Mouse (Mus musculus) heart, embryonic 15.5 days (tissue): Measurements from ENCODE around the gene Trim8. TPM values are rescaled to one million over a fixed set of nuclear protein-coding genes. Genes with fewer than 3 reads are reported as not detected.

ENCODE experiments used
- ATAC-seq: fragments of 200-750 bp; cut with Nextera tagmentation; replicated peaks from 2 replicates; pipeline ENCODE4 v1.8.0; 2017; ENCODE audit warnings: low read depth, moderate TSS enrichment; ENCODE audit not compliant: insufficient number of reproducible peaks, insufficient read depth, low FRiP score
- H3K27ac ChIP-seq: fragments of 300-500 bp; sonication (generic); 2 replicates; pipeline ENCODE4 v1.5.1; 2015; ENCODE audit warnings: mild to moderate bottlenecking, inconsistent platforms
- H3K27me3 ChIP-seq: fragments of 300-500 bp; sonication (generic); 2 replicates; pipeline ENCODE4 v1.6.1; 2015; ENCODE audit warnings: inconsistent platforms
- H3K36me3 ChIP-seq: fragments of 300-500 bp; sonication (generic); 2 replicates; pipeline ENCODE4 v1.6.1; 2015; ENCODE audit warnings: mild to moderate bottlenecking, inconsistent platforms
- H3K4me1 ChIP-seq: fragments of 300-500 bp; sonication (generic); replicated peaks from 2 replicates; pipeline ENCODE4 v1.6.1; 2015; ENCODE audit warnings: inconsistent platforms
- H3K4me2 ChIP-seq: fragments of 300-500 bp; sonication (generic); 2 replicates; pipeline ENCODE4 v1.6.1; 2015; ENCODE audit warnings: inconsistent platforms, mild to moderate bottlenecking, moderate library complexity
- H3K4me3 ChIP-seq: fragments of 300-500 bp; sonication (generic); 2 replicates; pipeline ENCODE4 v1.5.1; 2015; ENCODE audit warnings: mild to moderate bottlenecking, inconsistent platforms
- H3K9ac ChIP-seq: fragments of 300-500 bp; sonication (generic); 2 replicates; pipeline ENCODE4 v1.6.1; 2015; ENCODE audit warnings: mild to moderate bottlenecking, inconsistent platforms
- H3K9me3 ChIP-seq: fragments of 300-500 bp; sonication (generic); replicated peaks from 2 replicates; pipeline ENCODE4 v1.6.1; 2016; ENCODE audit warnings: inconsistent platforms
- WGBS: fragments of 180-500 bp; shearing (Covaris S2); methylation state at CpG from one replicate; pipeline ENCODE4 v1.1.7; 2015; ENCODE audit warnings: mixed read lengths; 5-methylcytosine and 5-hydroxymethylcytosine counted together
- polyA plus RNA-seq: library from polyadenylated mRNA; unstranded; fragments of >200 nt; fragmentation: Nextera tagmentation; extraction: Ambion mirVana; gene quantifications from 2 replicates; pipeline ENCODE4 v1.2.1, GENCODE M21; 2015

Gene Trim8
- polyA plus RNA-seq, 1 experiment from 2014 or later = 15.9 TPM

GRCm38 (mm10) chr19:46516667-46517528 lies 15.4 kb downstream of the Trim8 start:
- 64% methylated on average over 3 of the region's 3 CpGs for WGBS
- no peaks in the 10 kb centered on the region for H3K27me3 ChIP-seq
- no peaks in the 10 kb centered on the region for H3K9me3 ChIP-seq
- H3K9ac ChIP-seq = no peak overlapping the region
- H3K4me3 ChIP-seq = no peak overlapping the region
- H3K4me2 ChIP-seq = no peak overlapping the region
- H3K36me3 ChIP-seq = peaks cover 47% of the 10 kb centered on the region
- ATAC-seq = no peak
- peaks cover 35% of the 10 kb centered on the region for H3K4me1 ChIP-seq
- H3K27ac ChIP-seq = peak overlapping the region; percentile 61

DNA sequence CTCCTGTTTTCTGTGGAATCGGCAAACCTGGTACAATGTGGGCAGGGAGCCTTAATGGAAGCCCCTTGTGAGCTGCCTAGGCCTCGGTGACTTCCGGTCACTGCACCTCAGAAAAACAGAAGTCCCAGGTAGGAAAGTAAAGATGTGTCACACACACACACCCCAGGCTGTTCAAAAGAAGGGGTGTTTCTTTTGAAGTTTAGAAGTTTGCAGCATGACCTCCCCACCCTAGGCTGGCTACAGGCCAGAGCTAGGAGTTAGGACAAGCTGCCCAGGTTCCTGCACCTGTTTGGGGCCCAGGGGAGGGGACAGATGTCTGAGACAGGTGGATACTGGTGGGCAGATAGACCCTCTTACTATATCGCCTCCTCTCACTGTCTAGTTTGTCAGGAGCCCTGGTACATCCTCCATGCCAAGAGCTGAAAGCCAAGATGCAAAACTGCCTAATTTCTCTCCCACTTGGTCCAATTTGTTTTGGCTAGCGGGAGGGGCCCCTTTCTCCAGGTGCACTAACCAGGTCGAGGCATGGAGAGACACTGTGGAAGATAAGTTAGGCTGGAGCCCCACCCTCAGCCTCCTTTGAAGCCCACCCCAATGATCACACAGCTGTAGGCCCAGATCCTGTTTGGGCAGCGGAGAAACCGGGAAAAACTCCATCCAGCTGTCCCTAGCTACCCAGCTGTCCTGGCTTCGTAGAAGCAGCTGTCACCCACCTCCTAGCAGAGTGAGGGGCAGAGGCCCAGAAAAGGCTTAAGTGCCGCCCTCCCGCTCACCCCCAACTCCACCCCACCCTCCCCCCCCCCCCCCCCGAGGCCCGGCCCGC lies 16.2 kb downstream of the Trim8 start:
- Histone ChIP-seq H3K9me3 (no peaks in the 10 kb centered on the region), H3K9ac (peak overlapping the region; percentile 42), H3K4me2 (peak overlapping the region; percentile 64), H3K27ac (peak overlapping the region; percentile 61), H3K4me1 (peaks cover 43% of the 10 kb centered on the region), H3K27me3 (no peaks in the 10 kb centered on the region), H3K36me3 (peaks cover 40% of the 10 kb centered on the region), H3K4me3 (peak overlapping the region; percentile 24; the same call in 1 of the 2 replicates)
- no peak; the same call in 1 of the 2 replicates for ATAC-seq
- 37% methylated on average over 11 of the region's 14 CpGs for WGBS

GRCm38 (mm10) chr19:46518352-46518787 lies 16.9 kb downstream of the Trim8 start:
- H3K4me2 ChIP-seq = peak overlapping the region; percentile 64
- peaks cover 49% of the 10 kb centered on the region for H3K4me1 ChIP-seq
- WGBS = under 1% methylated on average over 13 of the region's 13 CpGs
- peak; percentile 54 for ATAC-seq
- H3K27me3 ChIP-seq = no peaks in the 10 kb centered on the region
- peaks cover 34% of the 10 kb centered on the region for H3K36me3 ChIP-seq
- H3K4me3 ChIP-seq = peak overlapping the region; percentile 24; the same call in 1 of the 2 replicates
- H3K9ac ChIP-seq = peak overlapping the region; percentile 42
- H3K27ac ChIP-seq = peak overlapping the region; percentile 61
- no peaks in the 10 kb centered on the region for H3K9me3 ChIP-seq

DNA sequence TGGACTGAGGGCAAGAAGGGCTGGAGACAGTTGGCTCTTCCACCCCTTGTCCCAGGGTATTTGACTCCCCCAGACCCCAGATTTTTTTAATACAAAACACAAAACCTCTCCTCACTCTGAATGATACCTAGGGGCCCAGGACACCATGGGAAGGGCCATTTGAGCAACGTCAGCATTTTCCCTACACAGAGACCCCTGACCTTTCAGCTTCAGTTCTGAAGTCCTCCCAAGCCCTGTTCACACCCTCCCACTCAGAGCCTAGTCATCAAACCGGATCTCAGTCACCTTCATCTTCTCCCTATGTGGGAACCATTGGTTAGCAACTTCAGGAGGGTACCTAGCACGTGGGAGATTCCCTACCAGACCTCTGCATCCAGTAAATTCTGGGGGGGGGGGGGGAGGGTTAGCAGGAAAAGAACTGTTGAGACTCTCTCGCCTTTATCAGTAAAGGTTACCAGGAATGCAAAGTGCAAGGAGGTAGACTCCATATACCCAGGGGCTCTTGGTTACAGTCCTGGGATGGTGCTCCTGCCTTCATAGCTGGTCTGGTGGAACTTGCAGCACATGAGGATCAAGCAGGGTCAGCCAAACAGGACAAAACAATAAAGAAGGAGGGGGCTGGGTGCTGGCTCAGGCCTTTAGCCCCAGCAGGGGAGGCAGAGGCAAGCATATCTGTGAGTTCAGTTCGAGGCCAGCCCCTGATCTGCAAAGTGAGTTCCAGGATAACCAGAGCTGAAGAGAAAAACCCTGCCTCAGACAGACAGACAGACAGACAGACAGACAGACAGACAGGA lies 17.5 kb downstream of the Trim8 start:
- Histone ChIP-seq H3K4me1 (peaks cover 56% of the 10 kb centered on the region), H3K27ac (peak overlapping the region; percentile 61; the same call in 1 of the 2 replicates)
- WGBS = 14% methylated on average over 5 of the region's 5 CpGs

GRCm38 (mm10) chr19:46521698-46522097 lies 20.2 kb downstream of the Trim8 start:
- Histone ChIP-seq H3K4me3 (no peak overlapping the region), H3K4me1 (peaks cover 79% of the 10 kb centered on the region), H3K9ac (no peak overlapping the region), H3K9me3 (no peaks in the 10 kb centered on the region), H3K27ac (no peak overlapping the region), H3K4me2 (no peak overlapping the region), H3K36me3 (peaks cover 2% of the 10 kb centered on the region), H3K27me3 (no peaks in the 10 kb centered on the region)
- ATAC-seq = no peak

More for the DNA sequence above, 17.5 kb downstream of the Trim8 start:
- peak overlapping the region; percentile 42 for H3K9ac ChIP-seq
- H3K4me3 ChIP-seq = peak overlapping the region; percentile 24; the same call in 1 of the 2 replicates
- no peaks in the 10 kb centered on the region for H3K27me3 ChIP-seq
- peaks cover 27% of the 10 kb centered on the region for H3K36me3 ChIP-seq
- H3K4me2 ChIP-seq = peak overlapping the region; percentile 64
- no peaks in the 10 kb centered on the region for H3K9me3 ChIP-seq
- no peak for ATAC-seq

DNA sequence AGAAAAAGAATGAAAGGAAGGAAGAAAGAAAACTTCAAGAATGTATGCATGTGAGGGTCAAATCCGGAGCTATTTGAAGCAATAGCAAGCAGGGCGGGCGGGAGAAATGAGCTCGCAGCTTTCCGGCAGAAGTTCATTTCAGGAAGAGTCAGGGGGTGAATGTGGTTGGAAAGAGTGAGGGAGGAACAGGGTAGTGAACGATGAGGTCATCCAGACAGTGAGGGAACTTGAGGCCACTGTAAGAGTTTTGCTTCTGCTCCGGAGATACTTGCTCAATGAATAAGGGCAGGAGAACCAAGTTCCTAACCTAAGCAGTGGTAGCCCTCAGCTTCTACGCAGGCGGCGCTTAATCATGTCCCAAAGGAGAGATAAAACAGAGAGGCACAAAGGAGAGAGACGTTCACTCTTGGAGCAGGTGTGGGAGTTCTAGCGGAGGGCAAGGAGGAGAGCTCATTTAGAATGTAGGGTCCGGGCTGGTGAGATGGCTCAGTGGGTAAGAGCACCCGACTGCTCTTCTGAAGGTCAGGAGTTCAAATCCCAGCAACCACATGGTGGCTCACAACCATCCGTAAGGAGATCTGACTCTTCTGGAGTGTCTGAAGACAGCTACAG lies 21.0 kb downstream of the Trim8 start:
- H3K4me1 ChIP-seq = peaks cover 79% of the 10 kb centered on the region
- no peak for ATAC-seq

GRCm38 (mm10) chr19:46523131-46523479 lies 21.6 kb downstream of the Trim8 start:
- Histone ChIP-seq H3K9me3 (no peaks in the 10 kb centered on the region), H3K36me3 (no peaks in the 10 kb centered on the region), H3K4me2 (peak overlapping the region; percentile 70), H3K4me1 (peaks cover 79% of the 10 kb centered on the region), H3K9ac (peak overlapping the region; percentile 38), H3K4me3 (peak overlapping the region; percentile 31; the same call in 1 of the 2 replicates), H3K27ac (peak overlapping the region; percentile 81), H3K27me3 (no peaks in the 10 kb centered on the region)
- ATAC-seq = no peak

More for the DNA sequence above, 21.0 kb downstream of the Trim8 start:
- peak overlapping the region; percentile 36; the same call in 1 of the 2 replicates for H3K4me2 ChIP-seq
- no peak overlapping the region for H3K9ac ChIP-seq
- WGBS = 19% methylated on average over 15 of the region's 15 CpGs
- H3K27me3 ChIP-seq = no peaks in the 10 kb centered on the region
- H3K36me3 ChIP-seq = no peaks in the 10 kb centered on the region
- H3K9me3 ChIP-seq = no peaks in the 10 kb centered on the region
- H3K4me3 ChIP-seq = no peak overlapping the region
- H3K27ac ChIP-seq = peak overlapping the region; percentile 81

DNA sequence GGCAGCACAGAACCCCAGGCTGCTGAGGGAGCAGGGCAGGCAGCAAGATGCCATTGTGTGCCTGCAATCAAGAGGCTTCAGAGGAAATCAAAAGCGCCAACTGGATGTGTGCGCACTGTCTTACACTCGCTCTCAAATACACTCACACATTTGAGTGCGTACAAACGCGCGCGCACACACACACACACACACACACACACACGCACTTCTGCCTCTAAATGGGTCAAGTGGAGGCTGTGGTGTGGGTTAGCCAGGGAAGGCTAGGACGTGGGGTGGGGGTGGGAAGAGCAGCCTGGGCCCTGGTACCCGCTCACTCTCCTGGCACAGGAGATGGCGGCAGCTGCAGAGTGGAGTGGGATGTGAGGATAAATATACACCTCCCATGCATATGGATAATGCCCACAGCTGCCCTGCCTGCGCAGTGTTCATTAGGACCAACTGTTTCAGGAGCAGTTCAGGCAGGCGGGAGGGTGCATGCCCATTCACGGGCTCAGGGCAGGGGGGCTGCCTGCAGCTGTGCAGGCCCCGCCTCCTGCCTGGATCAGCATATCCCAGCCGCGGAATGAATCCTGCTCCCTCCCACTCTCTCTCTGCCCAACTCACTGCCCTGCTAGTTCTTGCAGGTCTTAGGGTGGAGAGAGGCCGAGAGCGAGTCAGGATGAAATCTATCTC lies 22.1 kb downstream of the Trim8 start:
- Histone ChIP-seq H3K4me2 (peak overlapping the region; percentile 70), H3K9me3 (no peaks in the 10 kb centered on the region), H3K27ac (peak overlapping the region; percentile 81), H3K36me3 (no peaks in the 10 kb centered on the region), H3K4me3 (peak overlapping the region; percentile 31), H3K27me3 (no peaks in the 10 kb centered on the region), H3K4me1 (peaks cover 79% of the 10 kb centered on the region), H3K9ac (peak overlapping the region; percentile 38)
- WGBS = 9% methylated on average over 20 of the region's 20 CpGs
- peak; percentile 77 for ATAC-seq

DNA sequence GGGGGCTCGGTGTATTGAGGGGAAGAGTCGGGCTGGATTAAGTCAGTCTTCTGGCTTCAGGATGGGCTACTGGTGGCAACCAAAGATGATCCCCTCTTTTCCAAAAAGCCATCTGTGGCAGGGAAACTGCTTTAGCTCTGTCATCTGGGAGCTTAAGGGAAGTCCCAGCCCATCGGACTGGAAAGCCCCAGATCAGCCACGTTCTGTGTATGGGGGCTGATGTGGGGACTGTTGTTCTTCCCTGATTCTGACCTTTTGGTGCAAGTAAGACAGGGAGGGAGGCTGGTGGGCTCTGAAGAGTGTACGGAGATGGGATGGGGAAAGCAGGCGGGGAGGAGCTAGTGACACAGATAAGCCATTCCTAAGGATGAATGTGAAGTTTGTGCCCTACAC lies 22.6 kb downstream of the Trim8 start:
- Histone ChIP-seq H3K27ac (peak overlapping the region; percentile 81), H3K36me3 (no peaks in the 10 kb centered on the region), H3K27me3 (no peaks in the 10 kb centered on the region), H3K9ac (peak overlapping the region; percentile 38), H3K9me3 (no peaks in the 10 kb centered on the region), H3K4me2 (peak overlapping the region; percentile 70), H3K4me3 (peak overlapping the region; percentile 31), H3K4me1 (peaks cover 79% of the 10 kb centered on the region)
- 8% methylated on average over 6 of the region's 6 CpGs for WGBS
- no peak for ATAC-seq
